Mouse (Mus musculus): ENCODE results near the gene Adgrf5.

DNA sequence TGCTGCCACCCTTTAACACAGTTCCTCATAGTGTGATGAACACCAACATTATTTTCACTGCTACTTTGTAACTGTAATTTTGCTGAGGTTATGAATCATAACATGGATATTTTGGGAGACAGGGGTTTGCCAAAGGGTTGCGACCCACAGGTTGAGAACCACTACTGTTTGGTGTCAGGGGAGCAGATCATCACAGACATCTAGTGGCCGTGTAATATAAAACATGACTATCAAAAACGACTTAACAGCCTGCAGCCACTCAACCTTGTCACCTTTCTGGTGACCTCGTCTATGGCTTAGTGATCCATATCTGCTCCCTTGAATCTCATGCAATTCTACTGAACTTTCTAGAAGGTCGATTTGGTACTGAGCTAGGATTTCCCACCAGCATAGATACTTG, 63.7 kb downstream of the Adgrf5 start:
- TF ChIP-seq CTCF (IDR thresholded peaks at IDR 0.05) (peak; percentile 36; the same call in 1 of the 2 replicates), EP300 (IDR thresholded peaks at IDR 0.05) (no peak)
